In the genomic region with DNA sequence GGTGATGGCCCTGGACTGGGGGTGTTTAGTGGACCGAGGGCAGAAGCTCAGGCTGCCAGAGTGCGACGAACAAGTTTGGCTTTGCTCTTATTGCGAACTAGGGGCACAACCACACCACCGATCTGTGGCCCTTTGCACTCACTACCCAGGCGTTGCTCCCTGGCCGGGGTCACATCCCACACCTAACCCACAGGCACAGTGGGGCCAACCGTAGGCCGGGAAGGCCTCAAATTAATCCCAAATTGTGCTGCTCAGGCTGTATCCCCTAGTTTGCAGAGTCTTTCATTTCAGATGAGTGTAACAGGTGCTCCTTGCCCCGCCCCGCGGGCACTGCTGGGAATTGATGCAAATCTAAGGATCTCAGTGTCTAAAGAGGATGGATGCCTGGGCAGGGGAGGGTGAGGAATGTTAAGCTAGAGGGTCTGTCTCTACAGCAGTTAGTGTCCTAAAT, we compare ENCODE assay signal across 8 mouse cellular contexts. TPM values are rescaled to one million over a fixed set of nuclear protein-coding genes. Genes with fewer than 3 reads are reported as not detected.
DNase-seq lines count a peak whose midpoint lies in the region; ATAC-seq and TF ChIP-seq lines count a peak whose summit lies in the region.

No protein-coding gene starts in this region.

- WGBS in lung, embryonic 14.5 days: 8% methylated on average over 12 of the region's 12 CpGs
- 5% methylated on average over 12 of the region's 12 CpGs for WGBS in embryonic facial prominence, embryonic 11.5 days
- 7% methylated on average over 12 of the region's 12 CpGs for WGBS in hindbrain, embryonic 15.5 days
- 9% methylated on average over 12 of the region's 12 CpGs for WGBS in stomach, embryonic 14.5 days

- no peaks in the 10 kb centered on the region for H3K9me3 ChIP-seq in lung, embryonic 14.5 days (ENCODE audit: low read depth, low read length)
- no peaks in the 10 kb centered on the region for H3K9me3 ChIP-seq in embryonic facial prominence, embryonic 11.5 days (replicated peaks; ENCODE audit: control insufficient read depth, low read length)
- no peaks in the 10 kb centered on the region for H3K9me3 ChIP-seq in hindbrain, embryonic 15.5 days
- H3K9me3 ChIP-seq in stomach, embryonic 14.5 days (ENCODE audit: control insufficient read depth, low read depth, low read length): no peaks in the 10 kb centered on the region

- no peak overlapping the region for H3K27ac ChIP-seq in lung, embryonic 14.5 days (ENCODE audit: low read depth)
- H3K27ac ChIP-seq in embryonic facial prominence, embryonic 11.5 days (replicated peaks; ENCODE audit: low read depth, low read length): no peak overlapping the region
- no peak overlapping the region for H3K27ac ChIP-seq in hindbrain, embryonic 15.5 days (replicated peaks)
- H3K27ac ChIP-seq in stomach, embryonic 14.5 days (ENCODE audit: low read length): no peak overlapping the region

- no peak for TF ChIP-seq CTCF in lung, embryonic 14.5 days (IDR thresholded peaks at IDR 0.05; ENCODE audit: low read depth)

- DNase-seq in lung, embryonic 14.5 days: peak; percentile 6
- DNase-seq in lung, postnatal 10 days: no peak
- no peak for DNase-seq in embryonic facial prominence, embryonic 11.5 days (ENCODE audit: low spot score)
- DNase-seq in lung, postnatal 36 days: peak; percentile 30
- DNase-seq in ovary, postnatal 14 days (ENCODE audit: low spot score): no peak
- no peak for DNase-seq in frontal cortex, postnatal 10 days (ENCODE audit: low spot score in 2 of 2)

- no peaks in the 10 kb centered on the region for H3K36me3 ChIP-seq in lung, embryonic 14.5 days (ENCODE audit: insufficient read depth)
- no peaks in the 10 kb centered on the region for H3K36me3 ChIP-seq in embryonic facial prominence, embryonic 11.5 days (replicated peaks; ENCODE audit: control insufficient read depth, insufficient read depth, low read depth, low read length)
- no peaks in the 10 kb centered on the region for H3K36me3 ChIP-seq in hindbrain, embryonic 15.5 days
- no peaks in the 10 kb centered on the region for H3K36me3 ChIP-seq in stomach, embryonic 14.5 days (ENCODE audit: control insufficient read depth, insufficient read depth, low read length)

- peak overlapping the region; percentile 58 for H3K4me3 ChIP-seq in lung, embryonic 14.5 days (ENCODE audit: low read depth, low read length)
- peak overlapping the region; percentile 56 for H3K4me3 ChIP-seq in embryonic facial prominence, embryonic 11.5 days (ENCODE audit: low read depth, low read length)
- peak overlapping the region; percentile 78 for H3K4me3 ChIP-seq in hindbrain, embryonic 15.5 days
- peak overlapping the region; percentile 58 for H3K4me3 ChIP-seq in stomach, embryonic 14.5 days (ENCODE audit: low read depth, low read length)

- H3K4me2 ChIP-seq in lung, embryonic 14.5 days: peak overlapping the region; percentile 93
- peak overlapping the region; percentile 92 for H3K4me2 ChIP-seq in embryonic facial prominence, embryonic 11.5 days (ENCODE audit: low read depth, low read length)
- H3K4me2 ChIP-seq in hindbrain, embryonic 15.5 days: peak overlapping the region; percentile 97
- H3K4me2 ChIP-seq in stomach, embryonic 14.5 days (replicated peaks; ENCODE audit: low read depth, low read length): peak overlapping the region; percentile 95

- 0 out of 2 replicates have a peak, but pooled peaks cover 9% of the 10 kb centered on the region for H3K4me1 ChIP-seq in lung, embryonic 14.5 days (ENCODE audit: insufficient read depth)
- H3K4me1 ChIP-seq in embryonic facial prominence, embryonic 11.5 days (ENCODE audit: control insufficient read depth, insufficient read depth, low read length): peaks cover 4% of the 10 kb centered on the region; the same call in 1 of the 2 replicates
- H3K4me1 ChIP-seq in hindbrain, embryonic 15.5 days (replicated peaks): peaks cover 17% of the 10 kb centered on the region
- H3K4me1 ChIP-seq in stomach, embryonic 14.5 days (ENCODE audit: control insufficient read depth, insufficient read depth, low read length): peaks cover 6% of the 10 kb centered on the region

- no peak for ATAC-seq in lung, embryonic 14.5 days (ENCODE audit: insufficient read depth)
- ATAC-seq in embryonic facial prominence, embryonic 11.5 days (replicated peaks; ENCODE audit: insufficient number of reproducible peaks, low FRiP score, low TSS enrichment, low read depth): no peak
- ATAC-seq in hindbrain, embryonic 15.5 days (ENCODE audit: low FRiP score, low read depth): no peak
- no peak for ATAC-seq in stomach, embryonic 14.5 days (ENCODE audit: insufficient number of reproducible peaks, insufficient read depth, low FRiP score, low read depth)

- peak overlapping the region; percentile 58 for H3K9ac ChIP-seq in lung, embryonic 14.5 days
- H3K9ac ChIP-seq in embryonic facial prominence, embryonic 11.5 days (replicated peaks; ENCODE audit: low read length): no peak overlapping the region
- peak overlapping the region; percentile 56; the same call in 1 of the 2 replicates for H3K9ac ChIP-seq in hindbrain, embryonic 15.5 days
- peak overlapping the region; percentile 52; the same call in 1 of the 2 replicates for H3K9ac ChIP-seq in stomach, embryonic 14.5 days (replicated peaks; ENCODE audit: low read depth, low read length)

- H3K27me3 ChIP-seq in lung, embryonic 14.5 days (ENCODE audit: insufficient read depth, low read length): peaks cover 3% of the 10 kb centered on the region; the same call in 1 of the 2 replicates
- H3K27me3 ChIP-seq in embryonic facial prominence, embryonic 11.5 days (ENCODE audit: control insufficient read depth, insufficient read depth, low read length): peaks cover 4% of the 10 kb centered on the region; the same call in 1 of the 2 replicates
- H3K27me3 ChIP-seq in hindbrain, embryonic 15.5 days: peaks cover 12% of the 10 kb centered on the region; the same call in 1 of the 2 replicates
- 0 out of 2 replicates have a peak, but pooled peaks cover 3% of the 10 kb centered on the region for H3K27me3 ChIP-seq in stomach, embryonic 14.5 days (ENCODE audit: control insufficient read depth, insufficient read depth, low read length)

RNA-seq across cellular contexts. Expression of a gene that starts 0.9 kb away (rescaled TPM):
- 5.4 and 6.6 TPM in 2 replicates for polyA plus RNA-seq in lung, embryonic 14.5 days (2014; fragmentation: Nextera tagmentation; extraction: Ambion mirVana)
- 1.6 and 3.7 TPM in 2 replicates for polyA plus RNA-seq in embryonic facial prominence, embryonic 11.5 days (2014; fragmentation: Nextera tagmentation; extraction: Ambion mirVana)
- 6.6 and 6.7 TPM in 2 replicates for polyA plus RNA-seq in hindbrain, embryonic 15.5 days (2015; fragmentation: Nextera tagmentation; extraction: Ambion mirVana)
- polyA plus RNA-seq in stomach, embryonic 14.5 days (2014; fragmentation: Nextera tagmentation; extraction: Ambion mirVana): 2.7 and 2.9 TPM in 2 replicates

RNA-seq across cellular contexts. Expression of a gene that starts 34.0 kb away (rescaled TPM):
- 2.6 and 4.5 TPM in 2 replicates for polyA plus RNA-seq in lung, embryonic 14.5 days (2014; fragmentation: Nextera tagmentation; extraction: Ambion mirVana)
- polyA plus RNA-seq in embryonic facial prominence, embryonic 11.5 days (2014; fragmentation: Nextera tagmentation; extraction: Ambion mirVana): 0.64 and 1.2 TPM in 2 replicates
- polyA plus RNA-seq in hindbrain, embryonic 15.5 days (2015; fragmentation: Nextera tagmentation; extraction: Ambion mirVana): 1.6 TPM in 2 replicates
- 10.9 and 13.5 TPM in 2 replicates for polyA plus RNA-seq in stomach, embryonic 14.5 days (2014; fragmentation: Nextera tagmentation; extraction: Ambion mirVana)

Comparison
In these comparisons a context has a peak if more than half of its experiments do, and no peak if none do; other contexts are left out.
1. DNase-seq: peak in lung, embryonic 14.5 days (single experiment) and lung, postnatal 36 days (single experiment); none in lung, postnatal 10 days (single experiment), embryonic facial prominence, embryonic 11.5 days (single experiment), ovary, postnatal 14 days (single experiment) and frontal cortex, postnatal 10 days (0 of 2).
2. Peak in every context shown above with its lines, with median percentiles within 50 percentile points of each other: H3K4me2 ChIP-seq and H3K4me3 ChIP-seq.